7 mouse cellular contexts compared by ENCODE assay signal in the genomic region with DNA sequence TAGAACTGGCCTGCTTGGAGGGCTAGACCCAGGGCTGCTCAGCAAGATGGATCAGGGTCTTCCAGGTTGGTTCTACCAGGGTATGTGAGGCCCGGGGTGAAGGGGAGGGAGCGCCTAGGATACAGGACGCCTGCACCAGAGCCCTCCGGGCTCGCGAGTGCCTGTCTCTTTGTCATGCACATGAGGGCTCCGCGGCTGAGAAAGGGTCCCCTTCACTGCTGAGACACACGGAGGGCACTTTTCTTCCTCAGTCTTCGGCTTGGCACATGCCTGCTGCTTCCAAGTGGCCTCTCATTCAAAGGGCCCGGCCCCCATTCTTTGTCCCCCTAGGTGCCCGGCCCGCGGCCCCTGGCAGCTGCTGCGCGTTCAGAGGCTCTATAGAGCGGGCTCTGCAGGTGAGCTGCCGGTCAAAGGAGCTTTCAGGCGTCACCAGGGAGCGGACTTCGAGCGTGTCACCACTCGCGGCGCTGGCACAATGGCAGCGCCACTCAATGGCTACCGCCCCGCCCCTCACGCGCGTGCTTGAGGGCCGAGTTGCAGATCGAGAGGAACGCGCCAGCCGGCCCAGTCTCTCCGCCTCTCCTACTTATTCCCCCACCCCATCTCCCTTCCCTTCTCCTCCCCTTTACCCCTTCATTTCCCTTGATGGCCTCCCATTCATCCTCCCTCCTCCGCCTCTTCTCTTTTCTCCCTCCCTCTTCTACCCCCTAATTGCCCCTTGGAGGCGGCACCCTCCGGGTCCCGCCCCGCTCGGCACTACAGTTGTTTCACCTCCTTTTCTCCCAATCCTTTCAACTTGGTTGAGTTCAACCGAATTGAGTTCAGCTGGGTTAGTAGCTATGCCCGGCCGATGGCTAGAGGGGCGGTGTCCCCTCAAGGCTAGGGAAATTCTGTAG. TPM values are rescaled to one million over a fixed set of nuclear protein-coding genes. Genes with fewer than 3 reads are reported as not detected.
DNase-seq lines count a peak whose midpoint lies in the region; TF ChIP-seq lines count a peak whose summit lies in the region.

No protein-coding gene starts in this region.

- H3K4me1 ChIP-seq in embryonic fibroblast, embryonic 13.5 days (ENCODE audit: control insufficient read depth, insufficient read depth, low read length): no peaks in the 10 kb centered on the region
- peaks cover 77% of the 10 kb centered on the region for H3K4me1 ChIP-seq in midbrain, embryonic 10.5 days

- H3K9me3 ChIP-seq in midbrain, embryonic 10.5 days (replicated peaks): no peaks in the 10 kb centered on the region

- H3K36me3 ChIP-seq in midbrain, embryonic 10.5 days: no peaks in the 10 kb centered on the region

- 0% methylated on average over 45 of the region's 47 CpGs for WGBS in midbrain, embryonic 10.5 days

- TF ChIP-seq CTCF in embryonic fibroblast, embryonic 13.5 days (IDR thresholded peaks at IDR 0.05; ENCODE audit: borderline replicate concordance, insufficient read depth, low read length): no peak

- H3K27ac ChIP-seq in embryonic fibroblast, embryonic 13.5 days (ENCODE audit: insufficient read depth, low read length): no peak overlapping the region
- peak overlapping the region; percentile 81 for H3K27ac ChIP-seq in midbrain, embryonic 10.5 days (replicated peaks)

- peaks cover 100% of the 10 kb centered on the region for H3K27me3 ChIP-seq in midbrain, embryonic 10.5 days (ENCODE audit: low read depth, poor library complexity, severe bottlenecking)

- DNase-seq in testis, postnatal 10 days (ENCODE audit: low spot score): peak; percentile 54
- no peak for DNase-seq in testis, postnatal 14 days (ENCODE audit: low spot score)
- peak; percentile 47 for DNase-seq in kidney, postnatal 14 days
- DNase-seq in midbrain, embryonic 10.5 days (ENCODE audit: low spot score): peak; percentile 77
- DNase-seq in yolk sac, embryonic 10.5 days (ENCODE audit: low spot score): no peak
- no peak for DNase-seq in gastrocnemius, postnatal 25 days

- no peak for TF ChIP-seq POLR2A in embryonic fibroblast, embryonic 13.5 days (IDR thresholded peaks at IDR 0.05; ENCODE audit: low read depth, low read length)

- H3K4me3 ChIP-seq in embryonic fibroblast, embryonic 13.5 days (ENCODE audit: insufficient read depth, low read length): peak overlapping the region; percentile 17; the same call in 1 of the 2 replicates
- peak overlapping the region; percentile 52 for H3K4me3 ChIP-seq in midbrain, embryonic 10.5 days

RNA-seq across cellular contexts. Expression of gene Msx3, which starts 12.3 kb away (rescaled TPM):
- polyA plus RNA-seq in embryonic fibroblast, embryonic 13.5 days (2011; ENCODE audit: insufficient read length, low read depth, missing spikeins): not detected in 2 replicates
- 5.1 and 16.6 TPM in 2 replicates for polyA plus RNA-seq in midbrain, embryonic 10.5 days (2016; fragmentation: Nextera tagmentation; extraction: Ambion mirVana)
- total RNA-seq in gastrocnemius, postnatal 25 days (2021): not detected

RNA-seq across cellular contexts. Expression of gene Caly, which starts 21.2 kb away (rescaled TPM):
- not detected in 2 replicates for polyA plus RNA-seq in embryonic fibroblast, embryonic 13.5 days (2011; ENCODE audit: insufficient read length, low read depth, missing spikeins)
- 2.0 and 4.7 TPM in 2 replicates for polyA plus RNA-seq in midbrain, embryonic 10.5 days (2016; fragmentation: Nextera tagmentation; extraction: Ambion mirVana)
- not detected for total RNA-seq in gastrocnemius, postnatal 25 days (2021)

RNA-seq across cellular contexts. Expression of gene Tubgcp2, which starts 24.7 kb away (rescaled TPM):
- 29.9 and 38.5 TPM in 2 replicates for polyA plus RNA-seq in embryonic fibroblast, embryonic 13.5 days (2011; ENCODE audit: insufficient read length, low read depth, missing spikeins)
- polyA plus RNA-seq in midbrain, embryonic 10.5 days (2016; fragmentation: Nextera tagmentation; extraction: Ambion mirVana): 74.0 and 80.0 TPM in 2 replicates
- total RNA-seq in gastrocnemius, postnatal 25 days (2021): 10 to 100 TPM; 16.4 TPM

RNA-seq across cellular contexts. Expression of gene Zfp511, which starts 25.0 kb away (rescaled TPM):
- 19.8 and 21.0 TPM in 2 replicates for polyA plus RNA-seq in embryonic fibroblast, embryonic 13.5 days (2011; ENCODE audit: insufficient read length, low read depth, missing spikeins)
- 42.6 and 43.8 TPM in 2 replicates for polyA plus RNA-seq in midbrain, embryonic 10.5 days (2016; fragmentation: Nextera tagmentation; extraction: Ambion mirVana)
- 1 to 10 TPM; 7.1 to 8.5 TPM for total RNA-seq in gastrocnemius, postnatal 25 days (2021)

RNA-seq across cellular contexts. Expression of gene Prap1, which starts 32.0 kb away (rescaled TPM):
- polyA plus RNA-seq in embryonic fibroblast, embryonic 13.5 days (2011; ENCODE audit: insufficient read length, low read depth, missing spikeins): not detected in 2 replicates
- polyA plus RNA-seq in midbrain, embryonic 10.5 days (2016; fragmentation: Nextera tagmentation; extraction: Ambion mirVana): not detected in 2 replicates
- not detected for total RNA-seq in gastrocnemius, postnatal 25 days (2021)

Comparison
In these comparisons a context has a peak if more than half of its experiments do, and no peak if none do; other contexts are left out.
1. DNase-seq: peak in testis, postnatal 10 days (single experiment), kidney, postnatal 14 days (single experiment) and midbrain, embryonic 10.5 days (single experiment); none in testis, postnatal 14 days (single experiment), yolk sac, embryonic 10.5 days (single experiment) and gastrocnemius, postnatal 25 days (single experiment).